Comparison of ENCODE assay signal across 9 mouse cellular contexts in genomic region chr6:137209992-137210391, GRCm38 (mm10). TPM values are rescaled to one million over a fixed set of nuclear protein-coding genes. Genes with fewer than 3 reads are reported as not detected.
DNase-seq lines count a peak whose midpoint lies in the region; ATAC-seq and TF ChIP-seq lines count a peak whose summit lies in the region.
"Had no signal": no experiment of that assay in that cellular context is flagged by ENCODE, and none has a peak within 500 bp of the region (broad histone marks: within the 10 kb centered on the region; RNA-seq: fewer than 3 reads in every experiment).

No protein-coding gene starts in this region.

- H3K9me3 ChIP-seq in heart, postnatal 0 days (replicated peaks; ENCODE audit: control insufficient read depth, low read length): peaks cover 4% of the 10 kb centered on the region; the same call in 1 of the 2 replicates
- H3K9me3 ChIP-seq in stomach, embryonic 16.5 days (replicated peaks; ENCODE audit: control insufficient read depth, low read length): no peaks in the 10 kb centered on the region

- peak; percentile 26 for DNase-seq in adrenal gland, adult 2 months
- no peak for DNase-seq in adrenal gland, adult 8-10 months
- DNase-seq in testis, postnatal 10 days (ENCODE audit: low spot score): peak; percentile 60
- DNase-seq in testis, postnatal 14 days (ENCODE audit: low spot score): no peak
- peak; percentile 55 for DNase-seq in heart, postnatal 0 days (ENCODE audit: low spot score)
- DNase-seq in left cerebral cortex, postnatal 14 days (ENCODE audit: low spot score in 2 of 2): peak; percentile 48 to 50
- no peak for DNase-seq in thymus, postnatal 4 days

- ATAC-seq in heart, postnatal 0 days (ENCODE audit: insufficient read depth, low read depth): peak; percentile 74
- ATAC-seq in stomach, embryonic 16.5 days (ENCODE audit: insufficient read depth, low FRiP score): peak; percentile 53; the same call in 1 of the 2 replicates

- TF ChIP-seq EP300 in heart, postnatal 0 days (IDR thresholded peaks at IDR 0.05; ENCODE audit: low read depth): no peak

- no peak overlapping the region for H3K9ac ChIP-seq in heart, postnatal 0 days (replicated peaks; ENCODE audit: low read depth, low read length)
- H3K9ac ChIP-seq in stomach, embryonic 16.5 days (ENCODE audit: low read length): no peak overlapping the region

- H3K27ac ChIP-seq in heart, postnatal 0 days (ENCODE audit: low read depth): no peak overlapping the region
- no peak overlapping the region for H3K27ac ChIP-seq in stomach, embryonic 16.5 days (ENCODE audit: low read length)

- peaks cover 4% of the 10 kb centered on the region; the same call in 1 of the 2 replicates for H3K4me1 ChIP-seq in heart, postnatal 0 days (ENCODE audit: control insufficient read depth, insufficient read depth)
- no peaks in the 10 kb centered on the region for H3K4me1 ChIP-seq in stomach, embryonic 16.5 days (ENCODE audit: control insufficient read depth, insufficient read depth, low read length)

- TF ChIP-seq CTCF in heart, postnatal 0 days (IDR thresholded peaks at IDR 0.05; ENCODE audit: low read depth): no peak

- 48% methylated on average over 8 of the region's 8 CpGs for WGBS in heart, postnatal 0 days
- WGBS in stomach, embryonic 16.5 days: 69% methylated on average over 8 of the region's 8 CpGs

- no peaks in the 10 kb centered on the region for H3K36me3 ChIP-seq in heart, postnatal 0 days (replicated peaks; ENCODE audit: control insufficient read depth, insufficient read depth, low read length)
- no peaks in the 10 kb centered on the region for H3K36me3 ChIP-seq in stomach, embryonic 16.5 days (ENCODE audit: control insufficient read depth, insufficient read depth, low read length)

- intact Hi-C loops in left cerebral cortex, postnatal 14 days (cut with DNase I): loop anchor here (5.0 kb wide), 2 partner anchors 187 to 512 kb away; no protein-coding TSS in a partner anchor

- 0 out of 2 replicates have a peak overlapping the region, but pooled peaks have one; percentile 4 for H3K4me2 ChIP-seq in heart, postnatal 0 days (ENCODE audit: low read depth, low read length)
- H3K4me2 ChIP-seq in stomach, embryonic 16.5 days (ENCODE audit: low read depth, low read length): no peak overlapping the region

- H3K4me3 ChIP-seq in heart, postnatal 0 days (ENCODE audit: low read depth, low read length): no peak overlapping the region
- H3K4me3 ChIP-seq in stomach, embryonic 16.5 days (replicated peaks; ENCODE audit: low read length): no peak overlapping the region

- H3K27me3 ChIP-seq in heart, postnatal 0 days (ENCODE audit: control insufficient read depth, insufficient read depth, low read length): no peaks in the 10 kb centered on the region
- no peaks in the 10 kb centered on the region for H3K27me3 ChIP-seq in stomach, embryonic 16.5 days (ENCODE audit: control insufficient read depth, insufficient read depth, low read length)

RNA-seq across cellular contexts. Expression of gene Rerg, which starts 39.7 kb away (rescaled TPM):
- total RNA-seq in adrenal gland, adult 2 months (2021): 100 to 1,000 TPM in 1 of 2 experiments, 10 to 100 TPM in 1; 92.5 to 190 TPM
- 180 and 195 TPM in 2 replicates for polyA plus RNA-seq in adrenal gland, adult 2 months (2012; rRNA removed)
- total RNA-seq in adrenal gland, adult 8-10 months (2022): 100 to 1,000 TPM; 112 to 256 (median 151) TPM
- 0.88 and 1.6 TPM in 2 replicates for total RNA-seq in heart, postnatal 0 days (2014; rRNA removed; ENCODE audit: low replicate concordance)
- 4.3 and 5.1 TPM in 2 replicates for polyA plus RNA-seq in heart, postnatal 0 days (2015; fragmentation: Nextera tagmentation; extraction: Ambion mirVana)
- total RNA-seq in left cerebral cortex, postnatal 14 days (2021): 1 to 10 TPM; 8.1 to 9.3 TPM
- polyA plus RNA-seq in stomach, embryonic 16.5 days (2015; fragmentation: Nextera tagmentation; extraction: Ambion mirVana): 29.9 and 32.1 TPM in 2 replicates
- total RNA-seq: hematopoietic stem cell, adult 5-6 weeks had no signal

RNA-seq across cellular contexts. Expression of gene Ptpro, which starts 42.1 kb away (rescaled TPM):
- 1 to 10 TPM in 1 of 2 experiments, under 1 TPM in 1; 0.89 to 2.3 TPM for total RNA-seq in adrenal gland, adult 2 months (2021)
- polyA plus RNA-seq in adrenal gland, adult 2 months (2012; rRNA removed): 0.99 and 1.1 TPM in 2 replicates
- 1 to 10 TPM; 1.5 to 3.4 (median 2.2) TPM for total RNA-seq in adrenal gland, adult 8-10 months (2022)
- total RNA-seq in heart, postnatal 0 days (2014; rRNA removed; ENCODE audit: low replicate concordance): 1.4 and 3.6 TPM in 2 replicates
- 1.7 and 2.3 TPM in 2 replicates for polyA plus RNA-seq in heart, postnatal 0 days (2015; fragmentation: Nextera tagmentation; extraction: Ambion mirVana)
- 10 to 100 TPM; 46.8 to 51.6 TPM for total RNA-seq in left cerebral cortex, postnatal 14 days (2021)
- 3.2 and 3.3 TPM in 2 replicates for polyA plus RNA-seq in stomach, embryonic 16.5 days (2015; fragmentation: Nextera tagmentation; extraction: Ambion mirVana)

Comparison
In these comparisons a context has a peak if more than half of its experiments do, and no peak if none do; other contexts are left out.
1. DNase-seq: peak in adrenal gland, adult 2 months (single experiment), testis, postnatal 10 days (single experiment), heart, postnatal 0 days (single experiment) and left cerebral cortex, postnatal 14 days (2 of 2); none in adrenal gland, adult 8-10 months (single experiment), testis, postnatal 14 days (single experiment) and thymus, postnatal 4 days (single experiment).
2. RNA of gene Rerg, which starts 39.7 kb away (total RNA-seq): 92.5 to 190 TPM in adrenal gland, adult 2 months and 112 to 256 TPM in adrenal gland, adult 8-10 months; 8.1 to 9.3 TPM in left cerebral cortex, postnatal 14 days and 0.88 to 1.6 TPM in heart, postnatal 0 days; every median in the first group is over 4 times any median in the second.
3. RNA of gene Ptpro, which starts 42.1 kb away (total RNA-seq): 46.8 to 51.6 TPM in left cerebral cortex, postnatal 14 days; 1.4 to 3.6 TPM in heart, postnatal 0 days, 1.5 to 3.4 TPM in adrenal gland, adult 8-10 months and 0.89 to 2.3 TPM in adrenal gland, adult 2 months; every median in the first group is over 10 times any median in the second.